8 mouse cellular contexts compared by ENCODE assay signal in genomic region chr9:70011537-70012407, GRCm38 (mm10). TPM values are rescaled to one million over a fixed set of nuclear protein-coding genes. Genes with fewer than 3 reads are reported as not detected.
DNase-seq lines count a peak whose midpoint lies in the region; ATAC-seq and TF ChIP-seq lines count a peak whose summit lies in the region.

No protein-coding gene starts in this region.

- H3K4me2 ChIP-seq in neural tube, embryonic 14.5 days (ENCODE audit: low read depth, low read length), result peak overlapping the region; percentile 54

- peaks cover 10% of the 10 kb centered on the region for H3K4me1 ChIP-seq in lung, adult 2 months (ENCODE audit: control insufficient read depth, insufficient read depth, low read length)
- H3K4me1 ChIP-seq in limb, embryonic 10.5 days, result peaks cover 8% of the 10 kb centered on the region
- H3K4me1 ChIP-seq in neural tube, embryonic 14.5 days (ENCODE audit: control insufficient read depth, insufficient read depth, low read length), result peaks cover 10% of the 10 kb centered on the region

- no peak for DNase-seq in lung, adult 2 months
- no peak for DNase-seq in lung, postnatal 25 days (ENCODE audit: low spot score)
- no peak for DNase-seq in limb, embryonic 10.5 days (ENCODE audit: low spot score)
- no peak for DNase-seq in urinary bladder, postnatal 14 days (ENCODE audit: low spot score)
- DNase-seq in right cerebral cortex, postnatal 4 days, result no peak
- DNase-seq in right cerebral cortex, postnatal 14 days, result no peak

- H3K9me3 ChIP-seq in limb, embryonic 10.5 days (replicated peaks), result no peaks in the 10 kb centered on the region
- H3K9me3 ChIP-seq in neural tube, embryonic 14.5 days (ENCODE audit: control insufficient read depth, low read length), result no peaks in the 10 kb centered on the region

- H3K36me3 ChIP-seq in limb, embryonic 10.5 days, result peaks cover 59% of the 10 kb centered on the region
- H3K36me3 ChIP-seq in neural tube, embryonic 14.5 days (ENCODE audit: control insufficient read depth, insufficient read depth, low read length), result peaks cover 30% of the 10 kb centered on the region

- peak overlapping the region; percentile 80; the same call in 1 of the 2 replicates for H3K9ac ChIP-seq in neural tube, embryonic 14.5 days (replicated peaks; ENCODE audit: low read depth, low read length)

- peak; percentile 29; the same call in 1 of the 2 replicates for ATAC-seq in erythroblast, adult 5-6 weeks (replicated peaks; ENCODE audit: low FRiP score, poor library complexity, severe bottlenecking)
- peak; percentile 31; the same call in 1 of the 2 replicates for ATAC-seq in neural tube, embryonic 14.5 days (ENCODE audit: low read depth)

- 51% methylated on average over 14 of the region's 14 CpGs for WGBS in lung, adult 2 months
- 70% methylated on average over 14 of the region's 14 CpGs for WGBS in limb, embryonic 10.5 days
- 67% methylated on average over 14 of the region's 14 CpGs for WGBS in neural tube, embryonic 14.5 days

- TF ChIP-seq POLR2A in lung, adult 2 months (IDR thresholded peaks at IDR 0.05; ENCODE audit: borderline replicate concordance, extremely low read depth, low read depth, low read length), result no peak

- H3K27ac ChIP-seq in limb, embryonic 10.5 days, result peak overlapping the region; percentile 98
- 0 out of 2 replicates have a peak overlapping the region, but pooled peaks have one; percentile 44 for H3K27ac ChIP-seq in neural tube, embryonic 14.5 days (ENCODE audit: low read depth, low read length)

- H3K4me3 ChIP-seq in lung, adult 2 months (replicated peaks; ENCODE audit: extremely low read depth, low read depth, low read length), result peak overlapping the region; percentile 92
- H3K4me3 ChIP-seq in limb, embryonic 10.5 days, result peak overlapping the region; percentile 96
- peak overlapping the region; percentile 55 for H3K4me3 ChIP-seq in neural tube, embryonic 14.5 days (ENCODE audit: low read depth, low read length)

- no peaks in the 10 kb centered on the region for H3K27me3 ChIP-seq in limb, embryonic 10.5 days (ENCODE audit: low read depth, poor library complexity, severe bottlenecking)
- H3K27me3 ChIP-seq in neural tube, embryonic 14.5 days (ENCODE audit: control insufficient read depth, insufficient read depth, low read length), result no peaks in the 10 kb centered on the region

- no peak for TF ChIP-seq CTCF in lung, adult 2 months (IDR thresholded peaks at IDR 0.05; ENCODE audit: insufficient read depth, low read length)

RNA-seq across cellular contexts. Expression of gene Gtf2a2, which starts 0.6 kb away (rescaled TPM):
- polyA plus RNA-seq in lung, adult 2 months (2012; rRNA removed), result 13.0 and 16.4 TPM in 2 replicates
- 13.8 and 41.4 TPM in 2 replicates for total RNA-seq in erythroblast, adult 5-6 weeks (2015; ENCODE audit: low replicate concordance)
- total RNA-seq in erythroblast, adult 5-6 weeks (2017; ENCODE audit: low replicate concordance), result 28.5 and 58.0 TPM in 2 replicates
- 196 and 200 TPM in 2 replicates for polyA plus RNA-seq in limb, embryonic 10.5 days (2016; fragmentation: Nextera tagmentation; extraction: Ambion mirVana)
- polyA plus RNA-seq in neural tube, embryonic 14.5 days (2014; fragmentation: Nextera tagmentation; extraction: Ambion mirVana), result 229 and 238 TPM in 2 replicates

RNA-seq across cellular contexts. Expression of gene Bnip2, which starts 22.5 kb away (rescaled TPM):
- 34.8 and 50.1 TPM in 2 replicates for polyA plus RNA-seq in lung, adult 2 months (2012; rRNA removed)
- 28.0 and 34.2 TPM in 2 replicates for total RNA-seq in erythroblast, adult 5-6 weeks (2015; ENCODE audit: low replicate concordance)
- 35.2 and 43.2 TPM in 2 replicates for total RNA-seq in erythroblast, adult 5-6 weeks (2017; ENCODE audit: low replicate concordance)
- polyA plus RNA-seq in limb, embryonic 10.5 days (2016; fragmentation: Nextera tagmentation; extraction: Ambion mirVana), result 96.3 and 109 TPM in 2 replicates
- 57.4 and 75.1 TPM in 2 replicates for polyA plus RNA-seq in neural tube, embryonic 14.5 days (2014; fragmentation: Nextera tagmentation; extraction: Ambion mirVana)

RNA-seq across cellular contexts. Expression of gene Gcnt3, which starts 26.1 kb away (rescaled TPM):
- 0.14 TPM in 1 of 2 replicates, not detected in the other for polyA plus RNA-seq in lung, adult 2 months (2012; rRNA removed)
- not detected in 2 replicates for total RNA-seq in erythroblast, adult 5-6 weeks (2015; ENCODE audit: low replicate concordance)
- not detected in 2 replicates for total RNA-seq in erythroblast, adult 5-6 weeks (2017; ENCODE audit: low replicate concordance)
- polyA plus RNA-seq in limb, embryonic 10.5 days (2016; fragmentation: Nextera tagmentation; extraction: Ambion mirVana), result not detected in 2 replicates
- polyA plus RNA-seq in neural tube, embryonic 14.5 days (2014; fragmentation: Nextera tagmentation; extraction: Ambion mirVana), result not detected in 2 replicates

Comparison
In these comparisons a context has a peak if more than half of its experiments do, and no peak if none do; other contexts are left out.
1. RNA of gene Gtf2a2, which starts 0.6 kb away (polyA plus RNA-seq): 229 to 238 TPM in neural tube, embryonic 14.5 days and 196 to 200 TPM in limb, embryonic 10.5 days; 13.0 to 16.4 TPM in lung, adult 2 months; every median in the first group is over 10 times any median in the second.
2. Peak in every context shown above with its lines, with median percentiles within 50 percentile points of each other: H3K4me3 ChIP-seq.